ENCODE assay signal across 12 mouse cellular contexts in the genomic region with DNA sequence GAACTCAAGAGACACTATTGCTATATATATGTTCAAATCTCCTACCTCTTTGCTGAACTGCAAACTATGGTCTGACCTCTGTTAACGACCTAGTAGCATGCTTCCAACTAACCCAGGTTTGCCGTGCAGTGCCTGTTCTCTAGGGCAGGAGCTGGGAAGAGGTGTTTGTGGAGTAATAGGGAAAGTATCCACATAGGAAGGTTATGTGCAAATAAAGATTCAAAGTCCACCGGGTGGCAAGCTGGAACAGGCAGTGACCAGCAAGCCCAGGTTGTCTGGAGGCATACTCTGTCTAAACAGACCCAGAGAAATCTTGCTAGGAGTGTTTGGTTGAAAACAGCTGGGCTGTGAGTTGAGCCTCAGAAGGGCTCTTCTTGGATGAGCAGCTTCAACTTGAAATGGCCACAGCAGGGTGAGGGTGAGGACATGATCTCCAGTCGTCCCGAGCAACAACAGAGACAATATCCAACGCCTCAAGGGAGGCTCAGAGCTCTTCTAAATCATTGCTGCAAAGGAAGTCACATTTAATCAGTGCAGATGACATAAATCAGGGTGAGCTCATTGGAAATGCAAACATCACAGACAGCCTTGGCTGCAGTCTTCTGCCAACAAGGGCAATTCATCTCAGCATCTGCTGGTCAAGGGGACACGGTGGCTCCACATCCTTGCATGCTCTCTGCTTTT.
DNase-seq lines count a peak whose midpoint lies in the region; ATAC-seq lines count a peak whose summit lies in the region.
"Had no signal": no experiment of that assay in that cellular context is flagged by ENCODE, and none has a peak within 500 bp of the region (broad histone marks: within the 10 kb centered on the region; RNA-seq: fewer than 3 reads in every experiment).

No protein-coding gene starts in this region.

- no peaks in the 10 kb centered on the region for H3K9me3 ChIP-seq in intestine, embryonic 16.5 days (ENCODE audit: control insufficient read depth, low read length)
- no peaks in the 10 kb centered on the region for H3K9me3 ChIP-seq in neural tube, embryonic 15.5 days (replicated peaks)
- H3K9me3 ChIP-seq in midbrain, embryonic 10.5 days (replicated peaks): no peaks in the 10 kb centered on the region
- H3K9me3 ChIP-seq: midbrain, embryonic 15.5 days had no signal

- no peak overlapping the region for H3K27ac ChIP-seq in intestine, embryonic 16.5 days (ENCODE audit: low read length)
- H3K27ac ChIP-seq in neural tube, embryonic 15.5 days (replicated peaks): peak overlapping the region; percentile 13; the same call in 1 of the 2 replicates
- no peak overlapping the region for H3K27ac ChIP-seq in midbrain, embryonic 10.5 days (replicated peaks)
- H3K27ac ChIP-seq: midbrain, embryonic 15.5 days had no signal

- no peak overlapping the region for H3K4me3 ChIP-seq in intestine, embryonic 16.5 days (ENCODE audit: low read length)
- no peak overlapping the region for H3K4me3 ChIP-seq in neural tube, embryonic 15.5 days (replicated peaks)
- no peak overlapping the region for H3K4me3 ChIP-seq in midbrain, embryonic 10.5 days
- H3K4me3 ChIP-seq: midbrain, embryonic 15.5 days had no signal

- H3K27me3 ChIP-seq in intestine, embryonic 16.5 days (replicated peaks; ENCODE audit: control insufficient read depth, insufficient read depth, low read length): no peaks in the 10 kb centered on the region
- H3K27me3 ChIP-seq in neural tube, embryonic 15.5 days (replicated peaks): no peaks in the 10 kb centered on the region
- H3K27me3 ChIP-seq in midbrain, embryonic 10.5 days (ENCODE audit: low read depth, poor library complexity, severe bottlenecking): no peaks in the 10 kb centered on the region
- H3K27me3 ChIP-seq: midbrain, embryonic 15.5 days had no signal

- no peaks in the 10 kb centered on the region for H3K36me3 ChIP-seq in intestine, embryonic 16.5 days (ENCODE audit: control insufficient read depth, insufficient read depth, low read length)
- no peaks in the 10 kb centered on the region for H3K36me3 ChIP-seq in neural tube, embryonic 15.5 days
- H3K36me3 ChIP-seq in midbrain, embryonic 10.5 days: no peaks in the 10 kb centered on the region
- H3K36me3 ChIP-seq: G1E; midbrain, embryonic 15.5 days had no signal

- H3K4me2 ChIP-seq in intestine, embryonic 16.5 days (ENCODE audit: low read depth, low read length): no peak overlapping the region
- H3K4me2 ChIP-seq in neural tube, embryonic 15.5 days: no peak overlapping the region
- H3K4me2 ChIP-seq: midbrain, embryonic 15.5 days had no signal

- ATAC-seq in intestine, embryonic 16.5 days: peak; percentile 53; the same call in 1 of the 2 replicates
- ATAC-seq in neural tube, embryonic 15.5 days (ENCODE audit: low FRiP score): no peak
- ATAC-seq: lung, postnatal 0 days; midbrain, embryonic 15.5 days had no signal

- H3K4me1 ChIP-seq in intestine, embryonic 16.5 days (ENCODE audit: control insufficient read depth, insufficient read depth, low read length): no peaks in the 10 kb centered on the region
- H3K4me1 ChIP-seq in neural tube, embryonic 15.5 days: peaks cover 17% of the 10 kb centered on the region
- H3K4me1 ChIP-seq in midbrain, embryonic 10.5 days: peaks cover 5% of the 10 kb centered on the region

- WGBS in intestine, embryonic 16.5 days: 31% methylated on average over 7 of the region's 7 CpGs
- WGBS in neural tube, embryonic 15.5 days: 47% methylated on average over 7 of the region's 7 CpGs
- 82% methylated on average over 7 of the region's 7 CpGs for WGBS in midbrain, embryonic 10.5 days

- H3K9ac ChIP-seq in intestine, embryonic 16.5 days (ENCODE audit: low read depth, low read length): no peak overlapping the region
- no peak overlapping the region for H3K9ac ChIP-seq in neural tube, embryonic 15.5 days (replicated peaks)
- H3K9ac ChIP-seq: midbrain, embryonic 15.5 days had no signal

- peak; percentile 29 for DNase-seq in kidney, adult 11 months
- no peak for DNase-seq in kidney, postnatal 4 days
- peak; percentile 24 to 46 for DNase-seq in kidney, postnatal 25 days
- DNase-seq in heart, postnatal 4 days: no peak
- no peak for DNase-seq in midbrain, embryonic 10.5 days (ENCODE audit: low spot score)
- DNase-seq in thymus, postnatal 25 days: no peak
- DNase-seq: heart, postnatal 36 days had no signal

Comparison
In these comparisons a context has a peak if more than half of its experiments do, and no peak if none do; other contexts are left out.
1. DNase-seq: peak in kidney, adult 11 months (single experiment) and kidney, postnatal 25 days (2 of 2); none in kidney, postnatal 4 days (0 of 2), heart, postnatal 4 days (single experiment), midbrain, embryonic 10.5 days (single experiment) and thymus, postnatal 25 days (single experiment).